Mouse (Mus musculus): Measurements from ENCODE around the gene Csnk1g2.

DNA sequence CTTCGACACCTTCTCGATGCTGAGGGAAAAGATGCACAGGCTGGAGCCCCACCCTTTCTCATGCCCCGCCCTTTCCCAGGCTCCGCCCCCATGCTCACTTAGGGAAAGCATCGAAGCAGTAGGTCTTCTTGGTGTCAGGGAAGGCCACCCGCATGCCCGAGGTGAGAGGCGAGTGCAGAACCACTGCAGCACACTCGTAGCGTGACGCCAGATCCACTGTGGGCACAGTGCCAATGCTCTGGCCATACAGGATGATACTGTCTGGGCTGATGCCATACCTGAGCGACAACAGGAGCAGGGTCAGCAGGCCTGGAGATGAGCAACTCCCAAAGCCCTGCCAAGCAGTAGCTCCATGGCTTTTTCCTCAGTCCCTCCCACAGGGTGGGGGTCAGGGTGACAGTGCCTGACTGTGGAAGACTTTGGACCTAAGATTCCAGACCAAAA, 38.6 kb upstream of the Csnk1g2 start:
- TF ChIP-seq POLR2A (IDR thresholded peaks at IDR 0.05; ENCODE audit: extremely low read depth, insufficient read depth, low read length) (no peak), CTCF (IDR thresholded peaks at IDR 0.05; ENCODE audit: extremely low read depth, insufficient read depth, low read length) (no peak)

Measured in cortical plate, adult 2 months (tissue).